Mouse (Mus musculus): Measurements from ENCODE around the gene Nts. TPM values are rescaled to one million over a fixed set of nuclear protein-coding genes. Genes with fewer than 3 reads are reported as not detected.

The Nts gene
- polyA plus RNA-seq (2015; fragmentation: Nextera tagmentation; extraction: Ambion mirVana), result 0.39 and 0.58 TPM in 2 replicates

- no peak within 1 kb of the TSS for H3K4me3 ChIP-seq (ENCODE audit: low read depth, low read length)
- no peak within 1 kb of the TSS for H3K27ac ChIP-seq (ENCODE audit: low read depth)
- DNase-seq, result no peak
- no peaks in the 10 kb centered on the region for H3K36me3 ChIP-seq (replicated peaks; ENCODE audit: insufficient read depth, low read length)
- WGBS (ENCODE audit: insufficient replicate concordance), result 9% methylated on average over 3 of the region's 3 CpGs
- ATAC-seq, result no peak
- H3K9me3 ChIP-seq (ENCODE audit: low read length), result no peaks in the 10 kb centered on the region
- H3K27me3 ChIP-seq (ENCODE audit: insufficient read depth, low read length), result no peaks in the 10 kb centered on the region
- no peak within 1 kb of the TSS for H3K9ac ChIP-seq (replicated peaks)
- TF ChIP-seq EP300 (IDR thresholded peaks at IDR 0.05; ENCODE audit: low read depth), result no peak
- TF ChIP-seq CTCF (IDR thresholded peaks at IDR 0.05; ENCODE audit: low read depth), result no peak
- no peak within 1 kb of the TSS for H3K4me2 ChIP-seq (ENCODE audit: low read depth, low read length)
- H3K4me1 ChIP-seq (ENCODE audit: insufficient read depth), result no peaks in the 10 kb centered on the region
These were observed at the start of gene Nts for GRCm38 (mm10) chr10:102490386-102490785. Gene Nts (minus strand): TSS chr10:102490486.

DNA sequence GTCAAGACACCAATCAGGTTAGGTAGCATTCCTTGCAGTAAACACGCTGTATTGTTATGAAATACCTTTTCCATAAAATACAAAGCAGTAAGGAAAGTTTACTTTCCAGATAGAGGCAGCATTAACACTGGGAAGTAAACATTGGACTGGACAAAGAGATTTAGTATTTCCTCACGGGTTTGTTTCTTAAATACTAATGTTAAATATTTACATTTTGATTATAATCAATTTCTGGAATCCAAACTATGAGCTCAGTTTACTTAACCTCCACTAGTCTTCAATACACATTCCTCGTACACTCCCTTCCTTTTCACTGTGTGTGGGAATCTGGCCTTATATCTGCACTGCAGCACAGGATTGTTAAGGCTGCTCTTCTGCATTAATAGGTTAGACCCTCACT lies 37.6 kb upstream of the Nts start:
- ATAC-seq (no peak), DNase-seq (no peak)
- TF ChIP-seq EP300 (IDR thresholded peaks at IDR 0.05; ENCODE audit: low read depth) (no peak), CTCF (IDR thresholded peaks at IDR 0.05; ENCODE audit: low read depth) (no peak)
- H3K36me3 ChIP-seq (replicated peaks; ENCODE audit: insufficient read depth, low read length), result no peaks in the 10 kb centered on the region
- no peaks in the 10 kb centered on the region for H3K4me1 ChIP-seq (ENCODE audit: insufficient read depth)
- H3K4me3 ChIP-seq (ENCODE audit: low read depth, low read length), result no peak overlapping the region
- H3K27ac ChIP-seq (ENCODE audit: low read depth), result no peak overlapping the region
- no peaks in the 10 kb centered on the region for H3K9me3 ChIP-seq (ENCODE audit: low read length)
- H3K9ac ChIP-seq (replicated peaks), result no peak overlapping the region
- H3K27me3 ChIP-seq (ENCODE audit: insufficient read depth, low read length), result no peaks in the 10 kb centered on the region
- H3K4me2 ChIP-seq (ENCODE audit: low read depth, low read length), result no peak overlapping the region
- 54% methylated on average over 3 of the region's 3 CpGs for WGBS (ENCODE audit: insufficient replicate concordance)

DNA sequence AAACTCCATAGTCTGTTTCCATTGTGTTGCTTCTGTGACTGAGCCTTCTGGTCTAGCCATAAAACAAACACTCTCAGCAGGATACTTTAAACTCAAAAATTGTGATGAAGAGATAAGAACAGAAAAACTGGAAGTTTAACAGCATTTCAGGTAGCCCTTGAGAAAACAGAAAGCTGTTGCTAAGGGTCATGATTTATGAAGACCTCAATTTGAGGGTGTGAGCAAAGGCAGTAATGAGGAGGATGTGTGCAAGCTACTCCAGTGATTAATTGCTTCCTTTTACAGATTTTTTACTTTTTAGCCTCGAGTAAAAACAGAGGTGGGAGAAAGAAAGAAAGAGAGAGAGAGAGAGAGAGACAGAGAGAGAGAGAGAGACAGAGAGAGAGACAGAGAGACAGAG lies 23.9 kb upstream of the Nts start:
- Histone ChIP-seq H3K9ac (replicated peaks) (no peak overlapping the region), H3K27ac (ENCODE audit: low read depth) (no peak overlapping the region), H3K36me3 (replicated peaks; ENCODE audit: insufficient read depth, low read length) (no peaks in the 10 kb centered on the region), H3K9me3 (ENCODE audit: low read length) (no peaks in the 10 kb centered on the region), H3K4me3 (ENCODE audit: low read depth, low read length) (no peak overlapping the region), H3K27me3 (ENCODE audit: insufficient read depth, low read length) (no peaks in the 10 kb centered on the region), H3K4me1 (ENCODE audit: insufficient read depth) (no peaks in the 10 kb centered on the region), H3K4me2 (ENCODE audit: low read depth, low read length) (no peak overlapping the region)
- 15% methylated on average over 1 of the region's 1 CpGs for WGBS (ENCODE audit: insufficient replicate concordance)
- ATAC-seq (no peak), DNase-seq (no peak)
- TF ChIP-seq EP300 (IDR thresholded peaks at IDR 0.05; ENCODE audit: low read depth), result no peak
- TF ChIP-seq CTCF (IDR thresholded peaks at IDR 0.05; ENCODE audit: low read depth), result no peak

- Histone ChIP-seq H3K9me3 (ENCODE audit: low read length) (no peaks in the 10 kb centered on the region), H3K27me3 (ENCODE audit: insufficient read depth, low read length) (no peaks in the 10 kb centered on the region), H3K4me2 (ENCODE audit: low read depth, low read length) (no peak within 1 kb of the TSS), H3K4me1 (ENCODE audit: insufficient read depth) (no peaks in the 10 kb centered on the region), H3K9ac (replicated peaks) (no peak within 1 kb of the TSS), H3K27ac (ENCODE audit: low read depth) (no peak within 1 kb of the TSS), H3K36me3 (replicated peaks; ENCODE audit: insufficient read depth, low read length) (no peaks in the 10 kb centered on the region), H3K4me3 (ENCODE audit: low read depth, low read length) (no peak within 1 kb of the TSS)
- WGBS (ENCODE audit: insufficient replicate concordance), result 23% methylated on average over 5 of the region's 5 CpGs
- DNase-seq, result no peak
- 0 out of 2 replicates have a peak, but pooled peaks have one; percentile 33 for ATAC-seq
- TF ChIP-seq CTCF (IDR thresholded peaks at IDR 0.05; ENCODE audit: low read depth) (no peak), EP300 (IDR thresholded peaks at IDR 0.05; ENCODE audit: low read depth) (no peak)
These were observed 21.6 kb upstream of the Nts start, which contains the start of gene Rassf9 for GRCm38 (mm10) chr10:102511807-102512461. Gene Rassf9 (plus strand): TSS chr10:102512222.

- TF ChIP-seq CTCF (IDR thresholded peaks at IDR 0.05; ENCODE audit: low read depth), result no peak
- TF ChIP-seq EP300 (IDR thresholded peaks at IDR 0.05; ENCODE audit: low read depth), result no peak
- ATAC-seq, result no peak
- WGBS (ENCODE audit: insufficient replicate concordance), result 46% methylated on average over 3 of the region's 3 CpGs
These were observed 21.1 kb upstream of the Nts start for GRCm38 (mm10) chr10:102511461-102511806.

GRCm38 (mm10) chr10:102507386-102507785 lies 17.1 kb upstream of the Nts start:
- ATAC-seq, result no peak
- TF ChIP-seq CTCF (IDR thresholded peaks at IDR 0.05; ENCODE audit: low read depth) (no peak), EP300 (IDR thresholded peaks at IDR 0.05; ENCODE audit: low read depth) (no peak)
- WGBS (ENCODE audit: insufficient replicate concordance), result 67% methylated on average over 4 of the region's 4 CpGs

More at GRCm38 (mm10) chr10:102511461-102511806, 21.1 kb upstream of the Nts start:
- DNase-seq, result no peak
- Histone ChIP-seq H3K27me3 (ENCODE audit: insufficient read depth, low read length) (no peaks in the 10 kb centered on the region), H3K36me3 (replicated peaks; ENCODE audit: insufficient read depth, low read length) (no peaks in the 10 kb centered on the region), H3K4me3 (ENCODE audit: low read depth, low read length) (no peak overlapping the region), H3K4me2 (ENCODE audit: low read depth, low read length) (no peak overlapping the region), H3K9ac (replicated peaks) (no peak overlapping the region), H3K27ac (ENCODE audit: low read depth) (no peak overlapping the region), H3K9me3 (ENCODE audit: low read length) (no peaks in the 10 kb centered on the region), H3K4me1 (ENCODE audit: insufficient read depth) (no peaks in the 10 kb centered on the region)

More at GRCm38 (mm10) chr10:102507386-102507785, 17.1 kb upstream of the Nts start:
- H3K4me2 ChIP-seq (ENCODE audit: low read depth, low read length), result no peak overlapping the region
- no peak for DNase-seq
- H3K4me1 ChIP-seq (ENCODE audit: insufficient read depth), result no peaks in the 10 kb centered on the region
- H3K4me3 ChIP-seq (ENCODE audit: low read depth, low read length), result no peak overlapping the region
- H3K9me3 ChIP-seq (ENCODE audit: low read length), result no peaks in the 10 kb centered on the region
- H3K27ac ChIP-seq (ENCODE audit: low read depth), result no peak overlapping the region
- no peaks in the 10 kb centered on the region for H3K27me3 ChIP-seq (ENCODE audit: insufficient read depth, low read length)
- H3K36me3 ChIP-seq (replicated peaks; ENCODE audit: insufficient read depth, low read length), result no peaks in the 10 kb centered on the region
- H3K9ac ChIP-seq (replicated peaks), result no peak overlapping the region

All from liver, postnatal 0 days (tissue).